Mouse (Mus musculus) 3134 (cell line): ENCODE measurements at regions not wholly inside any gene's neighbourhood (a gene's known extent, or its start where the extent isn't known, plus 50 kb on each side); places are given as distances from the start of the nearest gene placed in this dataset.

Experiments
- DNase-seq: peaks from one replicate; pipeline ENCODE4 v3.0.0-alpha.2; 2011; ENCODE audit warnings: low spot score; ENCODE audit not compliant: insufficient read length; ENCODE audit errors: extremely low read depth

DNA sequence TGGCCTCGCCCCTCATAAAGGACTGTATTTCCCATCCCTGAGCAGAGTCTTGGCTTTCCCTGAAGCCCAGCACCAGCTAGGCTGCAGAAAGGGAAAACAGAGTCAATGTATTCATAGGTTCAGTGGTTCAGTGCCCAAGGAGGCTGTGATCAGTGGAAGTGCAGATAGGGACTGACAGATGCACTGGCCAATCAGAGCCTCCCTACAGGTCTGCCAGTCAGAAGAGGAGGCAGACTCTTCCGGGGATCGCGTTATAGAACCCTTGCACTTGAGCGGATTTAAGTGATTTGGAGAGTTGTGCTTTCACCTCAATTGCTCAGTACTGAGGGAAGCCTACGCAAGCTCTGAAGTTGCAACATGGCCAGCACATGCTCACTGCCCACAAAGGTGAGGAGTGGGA lies 153.9 kb downstream of the BC005561 start:
- peak; percentile 68 for DNase-seq
